Mouse (Mus musculus) neural tube, embryonic 14.5 days (tissue): Measurements from ENCODE around the gene Lrrc43. TPM values are rescaled to one million over a fixed set of nuclear protein-coding genes. Genes with fewer than 3 reads are reported as not detected.

Experiments used
- ATAC-seq: fragments of 200-750 bp; cut with Nextera tagmentation; 2 replicates; pipeline ENCODE4 v1.8.0; 2017; ENCODE audit warnings: low read depth, mild to moderate bottlenecking, moderate TSS enrichment, moderate library complexity
- H3K27ac ChIP-seq: fragments of 300-500 bp; sonication (generic); 2 replicates; pipeline ENCODE4 v1.5.1; 2014; ENCODE audit warnings: low read depth, mild to moderate bottlenecking, control low read depth, low read length, moderate library complexity, mixed read lengths
- H3K27me3 ChIP-seq: fragments of 300-500 bp; sonication (generic); 2 replicates; pipeline ENCODE4 v1.6.1; 2014; ENCODE audit warnings: low read length; ENCODE audit not compliant: control insufficient read depth, insufficient read depth
- H3K36me3 ChIP-seq: fragments of 300-500 bp; sonication (generic); 2 replicates; pipeline ENCODE4 v1.6.1; 2014; ENCODE audit warnings: low read length, mixed read lengths; ENCODE audit not compliant: control insufficient read depth, insufficient read depth
- H3K4me1 ChIP-seq: fragments of 300-500 bp; sonication (generic); 2 replicates; pipeline ENCODE4 v1.6.1; 2014; ENCODE audit warnings: low read length; ENCODE audit not compliant: control insufficient read depth, insufficient read depth
- H3K4me2 ChIP-seq: fragments of 300-500 bp; sonication (generic); 2 replicates; pipeline ENCODE4 v1.6.1; 2014; ENCODE audit warnings: mild to moderate bottlenecking, low read depth, low read length, control low read depth
- H3K4me3 ChIP-seq: fragments of 300-500 bp; sonication (generic); 2 replicates; pipeline ENCODE4 v1.5.1; 2014; ENCODE audit warnings: low read depth, low read length, control low read depth, mixed read lengths
- H3K9ac ChIP-seq: fragments of 300-500 bp; sonication (generic); replicated peaks from 2 replicates; pipeline ENCODE4 v1.6.1; 2014; ENCODE audit warnings: low read depth, mild to moderate bottlenecking, control low read depth, low read length, mixed read lengths
- H3K9me3 ChIP-seq: fragments of 300-500 bp; sonication (generic); 2 replicates; pipeline ENCODE4 v1.6.1; 2016; ENCODE audit warnings: low read length; ENCODE audit not compliant: control insufficient read depth
- WGBS: fragments of 180-500 bp; shearing (Covaris S2); extraction: QIAGEN DNeasy Blood & Tissue Kit; methylation state at CpG from one replicate; pipeline ENCODE4 v1.1.7; 2014; 5-methylcytosine and 5-hydroxymethylcytosine counted together
- polyA plus RNA-seq: library from polyadenylated mRNA; unstranded; fragments of >200 nt; fragmentation: Nextera tagmentation; extraction: Ambion mirVana; gene quantifications from 2 replicates; pipeline ENCODE4 v1.2.1, GENCODE M21; 2014

The Lrrc43 gene
- polyA plus RNA-seq, result 0.13 and 0.44 TPM in 2 replicates

DNA sequence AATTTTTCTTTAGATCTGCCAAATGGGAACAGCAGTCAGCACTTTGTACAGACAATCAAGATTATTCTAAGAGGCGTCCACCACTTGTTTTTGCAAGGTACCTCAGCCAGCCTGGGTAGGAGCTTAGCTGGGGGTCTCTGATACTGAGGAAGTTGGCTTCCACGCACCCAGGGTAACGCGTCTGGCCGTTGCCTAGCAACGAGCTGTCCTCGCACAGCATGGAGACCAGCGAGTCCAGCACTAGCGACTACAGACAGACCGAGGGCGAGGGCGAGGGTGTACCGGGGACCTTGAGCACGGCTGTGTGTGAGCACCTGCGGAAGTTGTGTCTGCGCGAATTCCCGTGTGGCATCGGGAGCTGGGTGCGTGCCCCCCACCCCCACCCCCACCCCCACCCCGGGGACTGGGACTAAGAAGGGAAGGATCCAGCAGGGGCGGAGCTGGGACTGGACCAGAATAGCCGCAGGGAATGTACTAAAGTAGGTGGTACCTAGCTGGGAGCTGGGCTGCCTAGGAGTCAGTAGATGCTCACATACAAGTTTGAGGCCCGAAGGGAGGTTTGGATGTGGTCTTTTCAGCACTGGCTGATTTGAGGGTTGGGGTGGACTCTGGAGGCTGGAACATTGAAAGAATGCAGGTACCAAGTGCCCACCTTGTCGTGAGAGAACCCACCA, at the start of gene Lrrc43, which contains the start of gene Il31:
Gene Lrrc43 (plus strand): TSS at position 194 of the 674 bp plus-strand sequence.
Gene Il31 (minus strand): TSS at position 378 of the 674 bp plus-strand sequence.
- H3K4me3 ChIP-seq, result peak within 1 kb of the TSS; percentile 14; the same call in 1 of the 2 replicates
- H3K27me3 ChIP-seq, result no peaks in the 10 kb centered on the region
- no peak within 1 kb of the TSS for H3K27ac ChIP-seq
- WGBS, result 9% methylated on average over 25 of the region's 25 CpGs
- H3K36me3 ChIP-seq, result no peaks in the 10 kb centered on the region
- ATAC-seq, result peak; percentile 77; the same call in 1 of the 2 replicates
- H3K9me3 ChIP-seq, result no peaks in the 10 kb centered on the region
- H3K9ac ChIP-seq, result 0 out of 2 replicates have a peak within 1 kb of the TSS, but pooled peaks have one; percentile 25
- 0 out of 2 replicates have a peak, but pooled peaks cover 5% of the 10 kb centered on the region for H3K4me1 ChIP-seq
- H3K4me2 ChIP-seq, result peak within 1 kb of the TSS; percentile 44

DNA sequence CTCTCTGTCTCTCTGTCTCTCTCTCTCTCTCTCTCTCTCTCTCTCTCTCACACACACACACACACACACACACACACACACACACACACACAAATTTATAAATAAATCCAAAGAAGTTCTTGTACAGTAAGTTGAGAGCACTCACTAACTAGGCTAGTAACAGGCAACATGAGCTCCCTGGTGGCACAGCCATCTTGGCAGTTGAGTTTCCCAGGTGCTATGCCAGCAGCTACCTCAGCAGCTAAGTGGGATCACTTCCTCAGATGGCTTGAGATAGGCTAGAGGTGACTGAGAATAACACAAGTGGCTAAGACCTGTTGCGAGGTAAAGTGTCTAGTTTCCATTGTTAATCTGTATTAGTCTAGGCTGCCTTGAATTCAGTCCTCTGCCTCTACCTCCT, 49.8 kb upstream of the Lrrc43 start:
- no peak for ATAC-seq
- Histone ChIP-seq H3K4me3 (no peak overlapping the region), H3K9me3 (no peaks in the 10 kb centered on the region), H3K4me2 (no peak overlapping the region), H3K27ac (no peak overlapping the region), H3K9ac (no peak overlapping the region), H3K4me1 (no peaks in the 10 kb centered on the region; the same call in 1 of the 2 replicates), H3K36me3 (peaks cover 16% of the 10 kb centered on the region; the same call in 1 of the 2 replicates), H3K27me3 (no peaks in the 10 kb centered on the region)
- WGBS, result 96% methylated on average over 1 of the region's 1 CpGs

DNA sequence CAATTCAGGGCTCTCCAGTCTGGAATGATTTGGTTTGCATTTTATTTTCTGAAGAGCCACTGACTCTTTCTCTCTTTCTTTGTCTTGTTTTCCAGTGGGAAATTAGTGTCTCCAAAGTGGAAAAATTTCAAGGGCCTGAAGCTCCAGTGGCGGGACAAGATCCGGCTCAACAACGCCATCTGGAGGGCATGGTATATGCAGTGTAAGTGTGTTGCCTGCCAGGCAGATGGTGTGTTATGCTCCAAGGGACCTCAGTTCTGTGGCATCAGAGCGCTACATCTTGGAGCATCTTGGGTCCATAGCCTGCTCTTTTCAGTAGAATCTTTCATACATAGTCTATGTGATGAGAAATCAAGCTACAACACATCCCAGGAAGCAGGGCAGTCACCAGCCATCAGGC, 49.2 kb upstream of the Lrrc43 start:
- no peak overlapping the region for H3K27ac ChIP-seq
- no peak overlapping the region for H3K9ac ChIP-seq
- H3K4me1 ChIP-seq, result no peaks in the 10 kb centered on the region; the same call in 1 of the 2 replicates
- H3K9me3 ChIP-seq, result no peaks in the 10 kb centered on the region
- WGBS, result 82% methylated on average over 4 of the region's 4 CpGs
- H3K4me2 ChIP-seq, result no peak overlapping the region
- H3K4me3 ChIP-seq, result no peak overlapping the region
- peaks cover 22% of the 10 kb centered on the region; the same call in 1 of the 2 replicates for H3K36me3 ChIP-seq
- no peaks in the 10 kb centered on the region for H3K27me3 ChIP-seq
- no peak for ATAC-seq

DNA sequence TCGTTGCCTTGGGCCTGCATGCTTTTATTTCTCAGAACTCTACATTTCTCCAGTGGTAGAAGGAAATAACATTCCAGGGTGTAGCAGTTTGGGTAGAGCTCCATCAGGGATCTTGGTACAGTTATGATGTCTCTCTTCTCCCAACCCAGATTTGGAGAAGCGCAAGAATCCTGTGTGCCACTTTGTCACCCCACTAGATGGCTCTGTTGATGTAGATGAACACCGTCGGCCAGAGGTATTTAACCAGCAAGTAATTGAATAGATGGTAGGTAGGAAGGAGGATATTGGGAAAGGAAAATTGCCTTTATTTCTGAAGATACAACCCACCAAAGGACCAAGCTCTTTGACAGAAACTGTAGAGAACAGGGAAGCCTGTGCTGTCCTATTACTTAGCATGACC, 48.4 kb upstream of the Lrrc43 start:
- Histone ChIP-seq H3K27ac (no peak overlapping the region), H3K9ac (no peak overlapping the region), H3K27me3 (no peaks in the 10 kb centered on the region), H3K9me3 (no peaks in the 10 kb centered on the region), H3K4me3 (no peak overlapping the region), H3K4me2 (no peak overlapping the region), H3K36me3 (peaks cover 26% of the 10 kb centered on the region; the same call in 1 of the 2 replicates), H3K4me1 (no peaks in the 10 kb centered on the region; the same call in 1 of the 2 replicates)
- ATAC-seq, result no peak
- 68% methylated on average over 4 of the region's 4 CpGs for WGBS

DNA sequence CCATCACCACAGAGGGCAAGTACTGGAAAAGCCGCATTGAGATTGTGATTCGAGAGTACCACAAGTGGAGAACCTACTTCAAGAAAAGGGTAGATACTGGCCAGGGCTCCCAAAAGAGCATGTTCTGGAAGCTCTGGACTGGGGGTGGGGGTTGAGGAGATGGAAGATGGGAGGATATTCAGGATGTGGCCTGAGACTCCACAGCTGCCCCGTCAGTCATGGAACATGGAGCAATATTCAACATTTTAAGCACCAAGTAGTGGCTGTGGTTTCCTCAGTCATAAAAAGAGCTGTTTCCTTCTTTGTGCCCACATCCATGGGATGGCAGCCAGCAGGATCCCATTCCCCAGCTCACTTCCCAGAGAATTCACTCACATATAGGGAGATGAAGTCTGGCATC, 46.8 kb upstream of the Lrrc43 start:
- Histone ChIP-seq H3K9ac (no peak overlapping the region), H3K27ac (no peak overlapping the region), H3K4me1 (no peaks in the 10 kb centered on the region), H3K36me3 (peaks cover 32% of the 10 kb centered on the region), H3K27me3 (no peaks in the 10 kb centered on the region), H3K4me2 (no peak overlapping the region), H3K4me3 (no peak overlapping the region), H3K9me3 (no peaks in the 10 kb centered on the region)
- WGBS, result 96% methylated on average over 3 of the region's 3 CpGs
- no peak for ATAC-seq

DNA sequence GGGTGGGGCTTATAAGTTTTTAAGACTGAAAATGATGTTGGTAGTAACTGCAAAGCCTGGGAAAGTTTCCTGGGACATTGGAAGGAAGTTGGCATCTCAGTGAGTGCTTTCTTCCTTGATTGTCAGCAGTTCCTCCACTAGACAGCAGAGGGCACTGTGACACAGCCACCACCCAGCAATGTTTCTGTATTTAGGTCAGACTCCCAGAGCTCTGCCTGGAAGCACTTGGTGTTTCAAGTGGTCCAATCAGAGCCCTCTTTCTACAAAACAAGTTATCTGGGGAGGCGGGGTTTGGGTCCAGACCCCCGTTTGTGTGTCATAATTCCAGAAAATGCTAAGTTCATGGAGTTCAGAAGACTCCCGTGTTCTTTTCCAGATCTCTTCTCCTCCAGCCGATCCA, 45.0 kb upstream of the Lrrc43 start:
- Histone ChIP-seq H3K9me3 (no peaks in the 10 kb centered on the region), H3K4me2 (no peak overlapping the region), H3K27ac (no peak overlapping the region), H3K9ac (no peak overlapping the region), H3K4me3 (no peak overlapping the region), H3K27me3 (no peaks in the 10 kb centered on the region), H3K36me3 (peaks cover 44% of the 10 kb centered on the region), H3K4me1 (no peaks in the 10 kb centered on the region)
- WGBS, result 55% methylated on average over 4 of the region's 4 CpGs
- ATAC-seq, result no peak

DNA sequence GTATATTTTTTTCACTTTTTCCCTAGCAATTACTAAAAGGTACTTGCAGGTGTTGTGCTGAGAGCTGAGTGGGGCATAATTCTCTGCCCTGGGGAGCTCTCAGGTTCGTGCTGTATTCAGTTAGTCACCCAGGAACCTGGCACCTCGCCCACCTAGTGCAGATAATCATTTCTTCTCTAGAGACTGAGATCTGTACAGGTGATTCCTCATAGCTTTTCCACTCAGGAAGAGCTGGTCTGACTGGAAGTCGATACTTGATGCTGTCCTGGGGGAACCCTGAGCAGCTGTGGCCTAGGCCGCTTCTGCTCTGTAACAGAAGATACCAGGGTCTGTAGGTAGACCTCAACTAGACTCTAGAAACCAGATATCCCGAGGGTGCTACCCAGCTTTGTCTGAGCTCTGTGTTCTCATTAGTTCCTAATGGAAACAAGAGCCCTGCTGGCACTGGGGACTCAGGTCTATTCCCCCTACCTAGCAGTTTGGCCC, 44.2 kb upstream of the Lrrc43 start:
- WGBS, result 86% methylated on average over 5 of the region's 5 CpGs
- no peaks in the 10 kb centered on the region for H3K27me3 ChIP-seq
- no peak overlapping the region for H3K27ac ChIP-seq
- H3K4me2 ChIP-seq, result no peak overlapping the region
- no peaks in the 10 kb centered on the region for H3K9me3 ChIP-seq
- H3K4me3 ChIP-seq, result no peak overlapping the region
- ATAC-seq, result no peak
- H3K4me1 ChIP-seq, result no peaks in the 10 kb centered on the region
- H3K36me3 ChIP-seq, result peaks cover 51% of the 10 kb centered on the region
- no peak overlapping the region for H3K9ac ChIP-seq

DNA sequence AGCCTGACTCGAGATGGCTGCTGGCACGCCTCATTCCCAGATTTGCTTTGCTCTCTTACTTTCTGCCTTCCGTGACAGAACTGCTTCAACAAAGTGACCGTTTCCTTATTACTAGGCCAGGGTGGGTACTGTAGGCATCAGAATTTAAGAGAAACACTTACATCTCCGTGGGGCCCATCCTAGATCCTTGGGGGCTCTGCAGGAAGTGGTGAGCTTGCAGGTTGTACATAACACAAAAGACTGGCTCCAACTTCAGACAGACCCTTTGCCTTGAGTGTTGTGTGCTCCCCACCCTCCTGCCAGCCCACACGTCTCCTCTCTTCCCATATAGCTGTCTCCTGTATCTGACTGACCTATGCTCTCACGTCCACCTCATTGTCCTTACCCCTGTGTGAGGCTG, 37.2 kb upstream of the Lrrc43 start:
- ATAC-seq, result no peak
- H3K27me3 ChIP-seq, result no peaks in the 10 kb centered on the region
- no peak overlapping the region for H3K9ac ChIP-seq
- H3K27ac ChIP-seq, result no peak overlapping the region
- no peaks in the 10 kb centered on the region for H3K9me3 ChIP-seq
- 94% methylated on average over 7 of the region's 7 CpGs for WGBS
- no peak overlapping the region for H3K4me3 ChIP-seq
- H3K36me3 ChIP-seq, result peaks cover 55% of the 10 kb centered on the region
- H3K4me2 ChIP-seq, result no peak overlapping the region
- no peaks in the 10 kb centered on the region for H3K4me1 ChIP-seq

DNA sequence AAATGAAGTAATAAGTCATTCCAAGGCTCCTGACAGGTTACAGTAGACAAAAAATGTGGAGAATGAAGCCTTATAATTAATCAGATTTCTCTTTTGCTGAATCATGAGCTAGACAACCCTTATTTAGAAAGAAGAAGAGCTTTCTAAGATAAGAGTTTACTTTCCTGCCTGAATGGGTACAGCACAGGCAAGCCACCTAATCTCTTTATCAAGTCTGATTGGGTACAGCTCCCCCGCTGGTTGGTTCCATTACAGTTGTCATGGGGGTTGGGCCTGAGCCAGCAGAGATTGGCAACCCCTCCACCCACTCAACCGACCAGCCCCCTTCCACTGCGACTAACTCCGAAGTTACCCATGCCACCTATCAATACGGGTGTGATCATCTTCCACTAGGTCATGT, 27.7 kb upstream of the Lrrc43 start:
- no peak overlapping the region for H3K4me2 ChIP-seq
- ATAC-seq, result no peak
- no peaks in the 10 kb centered on the region for H3K27me3 ChIP-seq
- no peak overlapping the region for H3K27ac ChIP-seq
- no peak overlapping the region for H3K4me3 ChIP-seq
- H3K36me3 ChIP-seq, result 0 out of 2 replicates have a peak, but pooled peaks cover 1% of the 10 kb centered on the region
- 71% methylated on average over 5 of the region's 5 CpGs for WGBS
- H3K4me1 ChIP-seq, result no peaks in the 10 kb centered on the region
- no peak overlapping the region for H3K9ac ChIP-seq
- no peaks in the 10 kb centered on the region for H3K9me3 ChIP-seq
